Mouse (Mus musculus) midbrain, embryonic 16.5 days (tissue): ENCODE results near the gene Zfand2a. TPM values are rescaled to one million over a fixed set of nuclear protein-coding genes. Genes with fewer than 3 reads are reported as not detected.

ENCODE experiments used
- ATAC-seq: fragments of 200-750 bp; cut with Nextera tagmentation; 2 replicates; pipeline ENCODE4 v1.8.0; 2017; ENCODE audit warnings: moderate TSS enrichment
- H3K27ac ChIP-seq: fragments of 300-500 bp; sonication (generic); 2 replicates; pipeline ENCODE4 v1.5.1; 2014; ENCODE audit warnings: mild to moderate bottlenecking, low read length, mixed read lengths
- H3K27me3 ChIP-seq: fragments of 300-500 bp; sonication (generic); 2 replicates; pipeline ENCODE4 v1.6.1; 2014; ENCODE audit warnings: low read depth, low read length, mixed read lengths; ENCODE audit not compliant: control insufficient read depth, insufficient read depth
- H3K36me3 ChIP-seq: fragments of 300-500 bp; sonication (generic); 2 replicates; pipeline ENCODE4 v1.6.1; 2014; ENCODE audit warnings: mild to moderate bottlenecking, low read length, moderate library complexity, mixed read lengths; ENCODE audit not compliant: control insufficient read depth, insufficient read depth
- H3K4me1 ChIP-seq: fragments of 300-500 bp; sonication (generic); 2 replicates; pipeline ENCODE4 v1.6.1; 2014; ENCODE audit warnings: mild to moderate bottlenecking, low read length, mixed read lengths; ENCODE audit not compliant: control insufficient read depth, insufficient read depth
- H3K4me2 ChIP-seq: fragments of 300-500 bp; sonication (generic); 2 replicates; pipeline ENCODE4 v1.6.1; 2014; ENCODE audit warnings: mild to moderate bottlenecking, low read length, mixed read lengths
- H3K4me3 ChIP-seq: fragments of 300-500 bp; sonication (generic); 2 replicates; pipeline ENCODE4 v1.5.1; 2014; ENCODE audit warnings: low read depth, mild to moderate bottlenecking, low read length, moderate library complexity, mixed read lengths
- H3K9ac ChIP-seq: fragments of 300-500 bp; sonication (generic); 2 replicates; pipeline ENCODE4 v1.6.1; 2014; ENCODE audit warnings: low read depth, low read length, mixed read lengths
- H3K9me3 ChIP-seq: fragments of 300-500 bp; sonication (generic); replicated peaks from 2 replicates; pipeline ENCODE4 v1.6.1; 2014; ENCODE audit warnings: mild to moderate bottlenecking, low read length, mixed read lengths; ENCODE audit not compliant: control insufficient read depth, poor library complexity, severe bottlenecking
- WGBS: fragments of 180-500 bp; shearing (Covaris S2); extraction: QIAGEN DNeasy Blood & Tissue Kit; methylation state at CpG from one replicate; pipeline ENCODE4 v1.1.7; 2014; 5-methylcytosine and 5-hydroxymethylcytosine counted together
- polyA plus RNA-seq: library from polyadenylated mRNA; unstranded; fragments of >200 nt; fragmentation: Nextera tagmentation; extraction: Ambion mirVana; gene quantifications from 2 replicates; pipeline ENCODE4 v1.2.1, GENCODE M21; 2015

Gene Zfand2a
- polyA plus RNA-seq, 1 experiment from 2014 or later: 28.1 TPM

GRCm38 (mm10) chr5:139441726-139442018, 42.7 kb downstream of the Zfand2a start:
- Histone ChIP-seq H3K4me3 (no peak overlapping the region), H3K9me3 (no peaks in the 10 kb centered on the region), H3K27ac (peak overlapping the region; percentile 52; the same call in 1 of the 2 replicates), H3K9ac (no peak overlapping the region), H3K4me2 (no peak overlapping the region), H3K4me1 (0 out of 2 replicates have a peak, but pooled peaks cover 5% of the 10 kb centered on the region), H3K27me3 (no peaks in the 10 kb centered on the region), H3K36me3 (no peaks in the 10 kb centered on the region)
- WGBS: 85% methylated on average over 2 of the region's 2 CpGs
- no peak for ATAC-seq

GRCm38 (mm10) chr5:139440926-139441725, 43.2 kb downstream of the Zfand2a start:
- 92% methylated on average over 11 of the region's 11 CpGs for WGBS
- no peak for ATAC-seq
- peak overlapping the region; percentile 52; the same call in 1 of the 2 replicates for H3K27ac ChIP-seq
- no peaks in the 10 kb centered on the region for H3K27me3 ChIP-seq
- H3K4me2 ChIP-seq: no peak overlapping the region
- no peak overlapping the region for H3K4me3 ChIP-seq
- H3K4me1 ChIP-seq: peaks cover 6% of the 10 kb centered on the region; the same call in 1 of the 2 replicates
- H3K9ac ChIP-seq: no peak overlapping the region
- H3K36me3 ChIP-seq: no peaks in the 10 kb centered on the region
- H3K9me3 ChIP-seq: no peaks in the 10 kb centered on the region

GRCm38 (mm10) chr5:139440451-139440850, 43.9 kb downstream of the Zfand2a start:
- Histone ChIP-seq H3K4me1 (peaks cover 12% of the 10 kb centered on the region), H3K9ac (no peak overlapping the region), H3K4me2 (no peak overlapping the region), H3K36me3 (no peaks in the 10 kb centered on the region), H3K27me3 (no peaks in the 10 kb centered on the region), H3K9me3 (no peaks in the 10 kb centered on the region), H3K4me3 (no peak overlapping the region), H3K27ac (no peak overlapping the region)
- 80% methylated on average over 5 of the region's 5 CpGs for WGBS
- no peak for ATAC-seq

- no peak for ATAC-seq
Observed at GRCm38 (mm10) chr5:139438440-139438839, 45.9 kb downstream of the Zfand2a start.

GRCm38 (mm10) chr5:139437769-139438168, 46.6 kb downstream of the Zfand2a start:
- Histone ChIP-seq H3K27me3 (no peaks in the 10 kb centered on the region), H3K4me3 (no peak overlapping the region), H3K27ac (no peak overlapping the region), H3K36me3 (no peaks in the 10 kb centered on the region), H3K9me3 (no peaks in the 10 kb centered on the region), H3K4me1 (peaks cover 27% of the 10 kb centered on the region), H3K4me2 (no peak overlapping the region), H3K9ac (no peak overlapping the region)
- WGBS: 96% methylated on average over 4 of the region's 4 CpGs
- ATAC-seq: no peak

More at GRCm38 (mm10) chr5:139438440-139438839, 45.9 kb downstream of the Zfand2a start:
- H3K36me3 ChIP-seq: no peaks in the 10 kb centered on the region
- 49% methylated on average over 12 of the region's 12 CpGs for WGBS
- H3K4me3 ChIP-seq: no peak overlapping the region
- H3K9me3 ChIP-seq: no peaks in the 10 kb centered on the region
- H3K4me1 ChIP-seq: peaks cover 27% of the 10 kb centered on the region
- H3K27me3 ChIP-seq: no peaks in the 10 kb centered on the region
- no peak overlapping the region for H3K27ac ChIP-seq
- H3K9ac ChIP-seq: no peak overlapping the region
- no peak overlapping the region for H3K4me2 ChIP-seq

- H3K4me2 ChIP-seq: peak overlapping the region; percentile 34
- peak overlapping the region; percentile 78 for H3K27ac ChIP-seq
- H3K36me3 ChIP-seq: no peaks in the 10 kb centered on the region
- ATAC-seq: peak; percentile 84
- H3K9ac ChIP-seq: 0 out of 2 replicates have a peak overlapping the region, but pooled peaks have one; percentile 31
- 8% methylated on average over 8 of the region's 8 CpGs for WGBS
- H3K4me1 ChIP-seq: peaks cover 45% of the 10 kb centered on the region
- no peaks in the 10 kb centered on the region for H3K27me3 ChIP-seq
- H3K9me3 ChIP-seq: no peaks in the 10 kb centered on the region
- H3K4me3 ChIP-seq: no peak overlapping the region
Observed at GRCm38 (mm10) chr5:139434940-139435339, 49.4 kb downstream of the Zfand2a start.

GRCm38 (mm10) chr5:139433842-139434568, 50.3 kb downstream of the Zfand2a start:
- H3K4me2 ChIP-seq: no peak overlapping the region
- H3K4me3 ChIP-seq: no peak overlapping the region
- H3K9ac ChIP-seq: no peak overlapping the region
- no peaks in the 10 kb centered on the region for H3K9me3 ChIP-seq
- WGBS: 76% methylated on average over 9 of the region's 9 CpGs
- H3K27ac ChIP-seq: peak overlapping the region; percentile 78
- no peaks in the 10 kb centered on the region for H3K27me3 ChIP-seq
- H3K36me3 ChIP-seq: no peaks in the 10 kb centered on the region
- no peak for ATAC-seq
- peaks cover 49% of the 10 kb centered on the region for H3K4me1 ChIP-seq

GRCm38 (mm10) chr5:139432747-139433508, 51.4 kb downstream of the Zfand2a start:
- peaks cover 44% of the 10 kb centered on the region for H3K4me1 ChIP-seq
- no peak overlapping the region for H3K4me3 ChIP-seq
- H3K9me3 ChIP-seq: no peaks in the 10 kb centered on the region
- peak overlapping the region; percentile 2; the same call in 1 of the 2 replicates for H3K27ac ChIP-seq
- no peak overlapping the region for H3K9ac ChIP-seq
- WGBS: 51% methylated on average over 7 of the region's 7 CpGs
- H3K27me3 ChIP-seq: no peaks in the 10 kb centered on the region
- no peak overlapping the region for H3K4me2 ChIP-seq
- no peak for ATAC-seq
- no peaks in the 10 kb centered on the region for H3K36me3 ChIP-seq
